Mouse (Mus musculus) spleen, postnatal 14 days (tissue): ENCODE measurements at regions not wholly inside any gene's neighbourhood (a gene's known extent, or its start where the extent isn't known, plus 50 kb on each side); places are given as distances from the start of the nearest gene placed in this dataset.

Source experiments
- DNase-seq, 2 experiments: peaks; one replicate each; pipeline ENCODE4 v3.0.0; 2021 to 2022; ENCODE audit warnings: low spot score in 2 of 2

DNA sequence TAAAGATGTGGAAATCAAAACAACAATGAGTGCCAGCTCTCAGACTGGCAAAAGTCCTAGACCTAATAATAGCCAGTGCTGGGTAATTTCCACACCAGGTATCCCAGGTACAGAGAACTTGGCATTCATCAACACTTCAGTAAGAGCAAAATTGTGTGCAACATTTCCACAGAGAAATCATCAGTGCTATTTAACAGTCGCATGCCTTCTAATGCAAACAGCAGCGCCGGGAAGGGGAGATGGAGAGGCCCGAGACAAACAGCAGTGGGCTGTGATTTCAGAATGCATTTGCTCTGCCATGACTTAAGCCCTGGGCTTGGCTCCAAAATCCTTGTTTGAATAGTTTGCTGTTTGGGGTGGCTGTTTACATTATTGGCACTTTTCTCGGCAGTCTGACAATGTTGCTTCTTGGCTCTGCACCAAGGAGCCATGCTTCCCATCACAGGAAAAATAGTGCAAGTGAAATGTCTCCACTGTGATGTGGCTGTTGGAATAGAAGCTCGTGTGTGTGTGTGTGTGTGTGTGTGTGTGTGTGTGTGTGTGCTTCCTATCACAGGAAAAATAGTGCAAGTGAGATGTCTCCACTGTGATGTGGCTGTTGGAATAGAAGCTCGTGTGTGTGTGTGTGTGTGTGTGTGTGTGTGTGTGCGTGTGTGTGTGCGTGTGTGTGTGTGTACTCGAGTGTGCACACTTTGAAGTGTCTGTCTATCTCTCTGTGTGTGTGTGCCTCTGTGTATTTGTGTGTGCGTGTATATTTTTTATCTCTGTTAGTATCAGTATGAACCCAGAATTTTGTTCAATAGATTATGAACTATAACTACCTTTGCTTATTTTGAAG lies 190.1 kb upstream of the Cdyl start:
- no peak for DNase-seq

DNA sequence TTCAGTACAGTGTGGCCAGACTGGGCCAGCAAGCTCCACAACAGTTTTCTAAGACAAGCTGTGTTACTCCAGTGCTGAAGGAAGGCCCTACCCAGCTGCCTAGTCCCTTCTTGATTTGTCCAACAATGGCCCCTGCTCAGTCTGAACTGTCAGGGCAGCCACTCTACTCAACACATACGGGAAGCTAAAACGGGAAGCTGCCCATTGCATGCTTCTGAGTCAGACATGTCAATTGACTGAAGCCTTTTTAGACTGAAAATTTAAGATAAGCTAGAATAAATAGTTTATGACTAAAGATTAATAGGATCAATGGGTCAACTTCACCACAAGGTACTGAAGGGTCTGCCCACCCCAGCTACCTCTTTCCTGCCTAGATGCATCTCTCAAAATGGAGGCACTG lies 181.4 kb upstream of the Cdyl start:
- DNase-seq: no peak

DNA sequence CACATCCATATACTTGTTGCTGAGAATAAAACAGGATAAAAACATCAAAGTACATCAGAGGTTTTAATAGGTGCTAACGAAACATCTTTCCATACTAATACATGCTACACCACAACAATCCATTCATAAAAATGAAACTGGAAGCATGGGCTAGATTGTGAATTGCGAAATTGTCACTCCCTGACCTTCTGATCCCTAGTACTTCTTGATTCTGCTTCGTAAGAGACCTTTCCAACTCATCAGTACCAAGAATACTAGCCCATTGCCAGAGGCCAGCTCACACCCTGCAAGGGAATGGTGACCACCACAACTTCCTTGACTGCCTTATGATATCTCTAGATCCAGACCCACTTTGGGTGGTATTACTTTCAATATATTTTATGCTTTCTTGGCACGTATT lies 177.3 kb upstream of the Cdyl start:
- no peak for DNase-seq

DNA sequence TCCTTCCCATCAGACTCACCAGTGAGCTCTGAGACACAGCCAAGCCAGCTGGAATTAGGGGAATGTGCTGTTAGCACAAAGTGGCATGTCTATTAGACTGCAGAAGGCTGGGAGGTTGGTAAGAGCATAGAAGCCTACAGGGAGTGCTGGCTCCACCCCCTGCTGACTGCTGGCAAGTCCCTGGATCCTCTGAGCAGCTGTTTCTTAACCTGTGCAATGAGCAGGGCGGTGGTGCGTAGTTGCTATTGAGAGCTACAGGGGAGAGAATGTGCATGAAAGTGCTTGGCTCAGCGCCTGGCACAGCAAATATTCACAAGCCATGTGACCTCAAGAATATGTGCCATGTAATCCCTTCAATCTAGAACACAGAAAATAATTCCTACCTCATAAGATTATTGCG lies 173.5 kb upstream of the Cdyl start:
- no peak for DNase-seq

DNA sequence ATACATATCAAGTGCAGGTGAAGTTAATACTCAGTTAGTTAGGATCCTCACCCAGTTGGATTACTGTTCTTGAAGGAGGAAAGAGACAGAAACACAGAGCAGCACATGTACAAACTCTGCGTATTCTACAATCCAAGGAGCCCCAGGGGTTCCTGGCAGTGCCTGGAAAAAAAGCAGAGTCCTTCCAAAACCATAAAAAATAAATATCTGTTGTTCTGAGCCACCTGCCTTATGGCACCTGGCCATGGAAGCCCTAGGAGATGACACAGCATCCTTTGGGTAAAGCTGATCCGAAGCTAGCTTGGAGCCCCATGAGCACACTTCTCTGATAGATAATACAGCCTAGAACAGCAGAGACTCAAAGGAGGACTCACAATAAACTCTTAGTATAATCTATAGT lies 159.9 kb upstream of the Cdyl start:
- DNase-seq: no peak

DNA sequence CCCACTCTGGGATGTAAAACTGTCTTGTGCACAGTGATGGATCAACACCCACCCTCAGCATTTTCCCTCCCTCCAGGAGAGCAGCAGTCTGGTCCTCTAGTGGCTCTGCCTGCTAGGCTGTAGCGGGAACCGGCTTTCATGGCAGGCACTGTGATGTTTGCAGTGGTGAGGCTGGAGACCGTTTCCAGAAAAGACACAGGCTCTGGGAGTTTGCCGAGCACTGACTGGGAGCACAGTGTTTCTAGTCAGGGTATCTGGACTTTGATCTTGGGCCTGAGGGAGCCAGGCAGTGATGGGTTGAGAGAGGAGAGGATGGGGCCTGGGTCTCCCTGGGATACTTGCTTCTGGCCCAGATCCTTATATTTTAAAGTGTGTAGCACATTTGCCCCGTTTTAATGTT lies 158.7 kb upstream of the Cdyl start:
- DNase-seq: no peak

DNA sequence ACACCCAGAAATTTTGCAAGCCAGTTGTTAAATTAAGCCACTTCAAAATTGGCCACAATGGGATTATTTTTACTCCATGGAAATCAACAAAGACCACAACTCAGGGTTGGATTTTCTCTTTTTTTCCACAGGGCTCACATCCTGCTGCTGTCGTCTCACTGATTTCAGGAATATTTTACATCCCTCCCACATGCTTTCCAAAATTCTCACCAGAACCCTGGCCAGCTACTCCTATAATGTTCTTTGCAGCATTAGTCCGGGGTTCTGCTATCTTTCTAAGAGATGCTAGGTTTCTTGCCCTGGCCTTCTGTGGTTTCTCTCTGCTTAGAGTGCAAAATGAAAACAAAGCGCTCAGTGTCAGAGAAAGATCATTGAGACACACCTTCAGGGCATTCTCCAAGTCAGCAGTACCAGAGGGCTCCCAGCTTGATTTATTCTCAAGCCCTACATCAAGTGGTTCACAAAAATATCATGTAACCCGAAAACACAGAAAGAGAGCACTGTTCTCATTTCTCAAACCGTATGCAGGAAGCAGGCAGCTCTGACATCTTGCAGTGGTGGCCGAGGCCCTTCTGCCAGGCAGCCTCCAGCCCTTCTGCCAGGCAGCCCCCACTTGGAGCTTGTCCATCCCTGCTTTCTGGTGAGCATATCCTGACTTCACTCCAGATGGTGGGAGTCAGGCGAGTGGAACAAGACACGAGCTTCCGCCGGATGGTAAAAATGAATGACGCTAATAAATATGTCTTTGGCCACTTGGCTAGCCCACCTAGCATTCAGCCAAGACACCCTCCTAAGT lies 158.1 kb upstream of the Cdyl start:
- DNase-seq: no peak

DNA sequence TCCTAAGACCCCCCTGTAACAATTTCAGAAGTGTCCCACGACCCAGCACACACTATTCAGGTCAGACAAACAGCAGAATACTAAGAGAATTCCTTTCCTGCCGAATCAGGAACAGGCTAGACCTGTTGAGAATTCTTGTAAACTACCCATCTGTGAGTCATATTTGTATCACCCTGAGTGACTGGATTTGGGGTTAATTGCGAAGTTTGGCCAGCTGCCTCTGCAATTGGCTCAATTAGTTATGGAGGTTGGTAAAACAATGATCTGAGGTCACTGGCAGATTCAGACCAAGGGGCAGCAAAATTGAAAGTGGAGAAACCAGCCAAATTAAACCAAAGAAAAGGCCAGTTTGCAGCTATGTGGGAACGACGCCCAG lies 157.5 kb upstream of the Cdyl start:
- DNase-seq: no peak

DNA sequence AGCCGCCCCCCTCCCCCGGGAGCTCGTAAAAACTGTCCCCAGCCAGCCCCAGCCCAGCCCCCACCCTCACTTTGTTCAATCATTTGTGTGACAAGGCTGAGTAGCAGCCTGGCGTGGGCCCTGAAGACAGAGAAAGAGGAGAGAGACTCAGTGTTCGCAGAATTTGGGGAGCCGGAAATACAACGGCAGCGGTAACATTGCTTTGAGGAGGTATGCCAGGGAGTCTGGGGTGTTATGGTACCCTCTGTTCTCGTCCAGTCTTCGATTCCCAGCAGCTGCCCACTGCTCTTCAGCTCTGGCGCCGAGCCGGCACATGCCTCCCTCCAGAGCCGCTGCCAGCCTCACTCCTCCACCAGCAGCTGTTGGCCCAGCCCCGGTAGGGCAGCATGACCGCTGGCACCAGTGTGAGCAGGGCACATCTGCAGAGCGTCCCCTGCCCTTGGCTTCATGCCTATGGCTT lies 156.2 kb upstream of the Cdyl start:
- no peak for DNase-seq

DNA sequence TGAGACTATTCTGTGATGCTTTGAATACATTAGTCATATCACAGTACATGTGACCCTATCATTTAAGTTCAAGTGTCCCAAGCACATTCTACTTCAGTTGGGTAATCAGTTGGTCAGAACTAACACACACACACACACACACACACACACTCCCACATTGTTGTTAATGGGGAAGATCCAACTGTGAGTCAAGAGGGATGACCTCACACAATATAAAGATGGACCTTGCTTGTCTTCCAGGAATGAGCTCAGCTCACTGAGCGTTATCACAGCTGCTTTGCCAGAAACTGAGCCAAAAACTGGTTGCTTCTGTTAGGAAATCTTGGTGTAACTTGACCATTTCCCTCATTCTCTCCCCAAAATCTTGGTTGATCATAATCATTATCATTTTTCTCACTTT lies 152.4 kb upstream of the Cdyl start:
- no peak for DNase-seq

DNA sequence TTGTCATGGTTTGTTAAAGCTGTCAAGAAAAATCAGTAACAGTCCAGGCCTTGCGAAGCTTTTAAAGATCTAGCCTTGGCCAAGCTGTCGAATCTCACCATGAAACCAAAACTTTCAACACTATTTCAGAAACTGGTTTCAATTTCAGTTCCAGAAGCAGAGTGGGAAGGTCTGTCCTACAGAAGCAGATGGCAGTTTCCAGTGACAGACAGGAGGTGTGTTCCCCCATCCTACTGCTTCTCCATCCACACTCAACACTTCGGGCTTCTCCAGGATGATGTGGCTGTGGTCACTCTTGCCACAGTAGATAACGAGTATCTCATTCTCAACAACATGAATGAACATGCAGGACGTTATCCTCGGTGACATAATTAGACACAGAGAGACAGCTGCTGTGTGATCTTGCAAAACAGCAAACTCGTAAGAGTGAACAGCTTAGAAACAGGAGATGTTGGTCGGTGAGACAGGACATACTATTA lies 147.6 kb upstream of the Cdyl start:
- no peak for DNase-seq

DNA sequence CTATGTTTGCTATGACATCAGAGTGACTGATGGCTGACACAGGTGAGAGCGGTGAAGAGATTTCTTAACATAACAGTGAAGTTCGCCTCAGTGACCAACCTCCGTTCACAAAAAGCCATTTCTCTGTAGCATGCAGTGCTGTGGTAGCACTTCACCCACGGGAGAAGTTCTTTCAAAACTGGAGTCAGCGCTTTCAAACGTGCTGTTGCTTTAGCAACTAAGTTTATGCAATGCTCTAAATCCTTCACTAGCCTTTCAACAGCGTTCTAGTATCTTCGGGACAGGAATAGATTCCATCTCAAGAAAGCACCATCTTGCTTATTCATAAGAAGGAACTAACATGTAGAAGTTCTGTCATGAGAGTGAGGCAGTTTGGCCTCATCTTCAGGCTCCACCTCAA lies 146.5 kb upstream of the Cdyl start:
- no peak for DNase-seq

DNA sequence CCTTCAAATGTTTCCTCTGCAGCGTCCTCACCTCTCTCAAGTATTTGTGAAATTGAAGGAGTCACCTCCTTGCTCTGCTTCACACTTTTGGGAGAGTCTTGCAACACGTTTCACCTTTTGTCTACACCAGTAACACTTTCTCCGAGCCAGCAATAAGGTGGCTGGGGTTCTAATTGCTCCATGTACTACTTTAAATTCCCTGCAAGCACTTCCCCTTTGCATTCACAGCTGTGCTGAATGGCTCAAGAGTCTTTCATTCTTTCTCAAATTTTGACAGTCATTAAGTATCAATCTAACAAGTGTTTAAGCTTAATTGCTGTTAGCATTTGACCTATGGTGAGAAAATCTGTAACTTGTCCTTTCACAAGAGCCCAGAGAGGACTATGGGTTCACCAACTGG lies 144.3 kb upstream of the Cdyl start:
- DNase-seq: no peak

DNA sequence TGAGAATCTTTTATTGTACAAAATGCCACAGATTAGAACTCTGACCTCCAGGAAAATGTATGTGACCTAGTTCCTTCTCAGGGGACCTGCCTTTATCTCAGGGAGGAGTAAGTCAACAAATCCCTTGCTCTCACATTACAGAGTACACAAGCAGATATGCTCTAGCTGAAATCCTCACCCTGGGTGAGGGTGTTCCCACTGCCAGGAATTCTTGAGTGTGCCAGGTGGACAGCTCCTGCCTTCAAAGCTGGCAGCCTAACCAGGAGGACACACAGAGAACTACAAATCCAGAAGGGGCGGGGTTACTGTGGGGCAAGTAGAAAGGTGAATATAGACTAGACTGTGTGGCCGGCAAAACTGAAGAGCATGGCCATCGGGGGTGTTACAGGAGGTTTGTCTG lies 141.9 kb upstream of the Cdyl start:
- no peak for DNase-seq

DNA sequence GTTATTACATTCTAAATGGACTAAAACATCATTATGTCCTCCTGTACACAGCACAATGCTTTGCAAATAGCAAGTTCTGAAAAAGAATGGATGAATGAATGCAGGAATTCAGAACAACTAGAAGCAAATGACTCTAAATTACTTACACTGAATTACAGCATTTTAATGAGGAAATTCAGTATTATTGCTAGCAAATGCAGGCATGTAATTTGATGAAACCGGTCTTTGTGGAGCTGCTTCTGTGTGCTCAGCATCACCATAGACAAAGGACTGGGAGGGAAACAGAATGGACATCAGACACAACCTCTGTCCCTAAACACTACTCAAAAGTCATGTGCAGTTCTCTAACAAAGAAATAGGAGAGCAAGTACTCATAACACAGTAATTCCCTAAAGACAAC lies 137.4 kb upstream of the Cdyl start:
- no peak for DNase-seq

DNA sequence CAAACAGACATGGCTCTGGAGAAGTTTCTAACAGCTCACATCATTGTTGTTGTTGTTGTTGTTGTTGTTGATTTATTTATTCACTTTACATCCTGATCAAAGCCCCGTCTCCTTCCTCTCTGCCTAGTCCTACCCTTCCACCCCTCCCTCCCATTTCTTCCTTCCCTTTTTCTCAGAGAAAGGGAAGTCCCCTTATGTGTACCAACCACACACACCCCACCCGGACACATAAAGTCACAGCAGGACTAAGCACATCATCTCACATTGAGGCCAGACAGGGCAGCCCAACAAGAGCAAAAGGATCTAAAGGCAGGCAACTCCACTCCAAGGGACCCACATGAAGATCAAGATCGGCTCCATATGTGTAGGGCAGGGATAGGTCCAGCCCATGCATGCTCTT lies 130.1 kb upstream of the Cdyl start:
- no peak for DNase-seq

DNA sequence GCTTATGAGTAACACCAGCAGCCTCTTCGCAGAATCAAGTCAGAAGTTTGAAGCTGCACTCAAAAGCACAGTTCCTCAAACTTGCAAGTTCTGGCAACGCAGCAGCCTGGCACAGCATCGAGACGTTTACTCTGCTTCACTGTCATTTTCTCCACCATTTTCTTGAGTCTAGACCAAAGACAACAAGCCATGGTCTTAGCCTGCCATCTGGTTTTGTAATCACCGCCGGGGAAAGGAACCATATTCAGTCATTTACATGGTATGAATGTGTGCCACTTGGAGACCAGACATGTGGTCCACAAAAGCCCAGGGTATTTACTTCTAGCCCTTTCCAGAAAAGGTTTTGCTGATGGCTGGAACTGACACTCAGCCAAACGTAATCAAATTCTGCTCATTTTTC lies 122.5 kb upstream of the Cdyl start:
- no peak for DNase-seq

DNA sequence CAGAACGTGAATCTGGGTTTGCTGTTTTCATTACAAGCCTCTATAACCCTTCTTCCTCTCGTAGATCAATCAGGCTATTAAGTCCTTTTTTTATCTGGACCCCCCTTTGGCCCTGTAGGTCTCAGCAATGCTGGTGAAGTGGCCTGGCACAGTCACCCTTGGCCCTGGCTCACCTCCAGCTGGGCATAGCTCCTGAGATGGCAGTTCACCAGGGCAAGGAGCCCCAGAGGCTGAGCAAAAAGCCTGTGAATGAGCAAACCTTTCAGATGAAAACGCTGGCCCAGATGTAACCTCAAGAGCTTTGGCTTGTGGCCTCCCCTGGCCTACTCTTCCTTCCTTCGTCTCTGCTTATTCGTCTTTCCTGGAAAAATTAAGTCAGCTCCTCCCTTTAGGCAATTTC lies 121.7 kb upstream of the Cdyl start:
- DNase-seq: no peak

DNA sequence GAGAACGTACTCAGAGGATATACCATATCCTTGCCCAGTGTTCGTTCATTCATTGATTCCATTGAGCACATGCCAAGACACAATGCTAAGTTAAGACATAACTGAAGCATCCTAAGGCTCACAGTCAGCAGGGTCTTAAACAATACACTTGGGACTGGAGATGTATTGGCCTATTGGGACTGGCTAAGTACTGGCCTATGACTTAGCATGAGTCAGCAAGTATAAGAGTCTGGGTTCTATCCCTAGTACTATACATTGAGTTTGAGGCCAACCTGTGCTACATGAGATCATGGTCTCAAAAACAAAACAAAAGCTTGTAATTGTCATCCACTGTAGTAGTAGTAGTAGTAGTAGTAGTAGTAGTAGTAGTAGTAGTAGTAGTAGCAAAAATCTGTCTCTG lies 119.2 kb upstream of the Cdyl start:
- no peak for DNase-seq

DNA sequence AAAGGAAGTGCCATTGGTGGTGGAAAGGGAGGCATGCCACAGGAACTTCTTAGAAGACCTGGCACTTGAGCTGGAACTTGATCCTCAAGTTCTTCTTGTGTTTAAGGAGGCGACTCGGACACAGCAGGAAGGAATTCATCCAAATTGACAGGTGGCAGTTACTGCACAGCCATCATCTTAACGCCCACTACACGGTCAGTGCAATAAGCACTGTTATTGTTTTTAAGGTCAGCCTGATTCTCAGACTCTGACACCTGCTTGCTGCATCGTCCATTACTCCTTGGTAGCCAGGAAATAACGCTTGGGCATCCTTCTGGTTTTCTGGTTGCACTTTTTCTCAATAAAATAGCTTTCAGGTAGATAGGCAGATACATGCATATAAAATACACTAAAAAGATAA lies 118.6 kb upstream of the Cdyl start:
- no peak for DNase-seq

DNA sequence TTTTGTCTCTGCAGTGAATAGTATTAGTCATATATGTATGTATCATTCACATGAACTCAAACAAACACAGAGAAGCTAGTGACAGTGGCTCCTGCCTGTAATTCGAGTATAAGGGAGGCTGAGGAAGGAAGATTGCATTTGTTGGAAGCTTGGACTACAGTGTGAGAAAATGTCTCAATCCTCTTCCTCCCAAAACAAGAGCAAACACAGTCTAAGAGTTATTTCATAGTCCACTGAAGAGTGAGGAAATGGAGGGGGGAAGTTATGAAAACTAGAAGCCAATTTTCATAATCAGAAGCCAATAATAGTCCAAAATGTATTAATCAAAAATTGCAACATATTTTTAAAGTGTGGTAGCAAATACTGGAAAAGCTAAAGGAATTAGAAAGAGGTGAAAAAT lies 95.6 kb upstream of the Cdyl start:
- DNase-seq: no peak

DNA sequence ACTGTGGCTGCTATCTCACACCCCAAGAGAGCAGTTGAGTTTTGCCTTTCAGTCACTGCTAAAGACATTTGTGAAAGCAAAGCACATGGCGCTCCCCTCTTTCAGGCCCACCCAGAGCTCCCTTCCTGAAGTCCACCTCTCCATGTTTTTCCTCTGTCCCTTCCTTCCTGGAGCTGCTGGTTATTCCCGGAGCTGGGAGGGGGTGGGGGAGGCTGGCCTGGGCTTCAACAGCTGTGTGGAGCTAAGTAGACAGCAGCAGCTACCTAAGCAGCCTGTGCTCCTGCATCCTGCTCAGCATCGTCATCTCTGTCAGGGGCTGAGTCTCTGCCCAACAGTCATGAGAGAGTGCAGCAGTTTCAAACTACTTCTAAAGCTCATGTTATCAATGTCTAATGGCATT lies 78.0 kb upstream of the Cdyl start:
- DNase-seq: no peak

DNA sequence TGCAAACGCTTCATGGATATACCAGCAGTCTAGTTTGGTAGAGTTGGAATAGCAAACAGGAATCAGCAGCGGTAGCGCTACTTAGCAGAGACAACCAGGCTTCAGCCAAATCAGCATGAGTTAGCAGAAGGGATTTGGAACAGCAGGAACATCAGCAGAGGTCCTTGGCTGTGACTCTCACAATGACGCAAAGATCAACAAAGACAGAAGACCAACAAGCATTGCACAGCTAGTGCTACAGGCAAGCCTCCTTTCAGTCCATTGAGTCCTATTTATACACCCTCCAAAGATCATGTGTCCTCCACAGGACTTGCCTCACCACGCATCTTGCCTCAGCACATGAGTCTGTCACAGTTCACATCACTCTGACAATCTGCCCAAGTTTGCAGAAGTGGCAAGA lies 61.6 kb upstream of the Cdyl start:
- no peak for DNase-seq
